Mouse (Mus musculus) heart, adult 10 weeks (tissue): Measurements from ENCODE around the gene Lig1. TPM values are rescaled to one million over a fixed set of nuclear protein-coding genes. Genes with fewer than 3 reads are reported as not detected.

Experiments used
- polyA plus RNA-seq: library from polyadenylated mRNA; stranded (reverse); fragments of 350-450 nt; fragmentation: Illumina TruSeq; extraction: RNeasy Lipid Tissue Mini Kit (QIAGEN cat#74804); gene quantifications from one replicate; pipeline ENCODE4 v1.2.3, GENCODE M21; 2014; ENCODE audit warnings: low read depth, low replicate concordance

The Lig1 gene
- polyA plus RNA-seq: 3.0 TPM

DNA sequence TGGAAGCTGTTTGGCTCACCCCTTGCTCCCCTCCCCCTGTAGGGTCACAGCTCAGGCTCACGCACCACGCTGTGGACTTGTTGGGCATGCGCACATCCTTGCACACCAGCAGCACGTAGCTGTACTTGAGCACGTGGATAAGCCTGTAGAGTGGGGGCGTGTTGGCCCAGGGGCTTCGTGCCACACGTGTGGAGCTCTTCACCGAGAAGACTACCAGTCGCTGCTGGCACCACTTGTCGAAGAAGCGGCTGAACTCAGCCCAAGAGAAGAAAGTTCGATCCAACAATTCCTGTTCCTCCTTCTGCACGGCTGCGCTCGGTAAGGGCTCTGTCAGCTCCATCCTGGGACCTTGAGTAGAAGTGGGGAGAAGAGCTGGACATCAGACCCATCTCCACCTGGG is at the start of gene Lig1:
Gene Lig1, plus strand, starts transcription at position 203 of the 400 bp plus-strand sequence.

DNA sequence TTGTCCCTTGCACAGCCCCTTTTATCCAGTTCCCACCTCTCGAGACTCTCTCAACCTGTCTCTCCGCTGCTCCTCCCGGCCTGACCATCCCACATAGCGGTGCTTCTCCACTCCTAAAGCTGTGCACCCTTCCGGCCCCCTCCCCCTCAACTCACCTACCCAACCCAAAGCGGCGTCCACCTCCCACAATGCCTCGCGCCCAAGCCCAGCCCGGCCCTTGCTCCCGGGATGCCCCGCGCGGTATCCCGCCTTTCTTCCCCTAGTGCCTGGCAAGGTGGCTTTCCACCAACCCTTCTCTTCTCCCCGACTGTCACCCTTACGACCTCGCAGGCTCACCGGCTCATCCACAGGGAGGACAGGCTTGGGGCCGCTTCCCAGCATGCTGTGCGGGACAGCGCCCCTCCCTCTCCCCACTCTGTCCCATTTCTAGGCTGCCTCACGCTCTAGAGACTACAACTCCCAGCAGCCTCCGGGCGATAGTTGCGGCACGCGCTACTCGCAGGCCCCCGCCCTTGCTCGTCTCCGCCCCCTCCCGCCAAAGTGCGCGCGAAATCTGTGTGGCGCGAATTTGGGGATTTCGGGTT is 1.3 kb downstream of the Lig1 start, which contains the start of gene Zswim9:
Gene Zswim9, minus strand, starts transcription at position 414 of the 584 bp plus-strand sequence.

DNA sequence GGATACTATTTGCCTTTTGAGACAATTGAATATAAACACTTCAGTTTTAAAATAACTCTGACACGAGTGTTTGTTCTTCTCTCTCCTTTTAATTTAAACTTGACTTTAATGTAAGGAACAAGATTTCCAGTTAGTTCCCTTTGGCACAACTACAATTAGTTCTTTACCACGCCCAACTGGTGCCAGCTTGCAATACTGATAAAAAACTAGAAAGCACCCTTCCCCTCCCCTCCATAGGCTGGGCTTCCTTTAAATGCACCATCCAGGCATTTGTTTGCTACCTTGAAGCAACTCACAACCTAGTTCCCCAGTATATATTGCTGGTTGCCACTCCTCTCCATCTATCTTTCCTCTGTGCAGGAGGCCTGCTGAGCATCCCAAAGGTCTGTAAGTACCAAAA is 47.2 kb downstream of the Lig1 start, which contains the start of gene Pla2g4c:
Gene Pla2g4c, plus strand, starts transcription at position 340 of the 400 bp plus-strand sequence.

Other genes with a start within 250 kb of the Lig1 start
- 178 TPM for gene Chmp2a, start 242.5 kb upstream of the Lig1 start, polyA plus RNA-seq
- gene Ube2m, start 239.0 kb upstream of the Lig1 start, polyA plus RNA-seq: 200 TPM
- gene Mzf1, start 222.5 kb upstream of the Lig1 start, polyA plus RNA-seq: 0.29 TPM
- not detected for gene Vmn1r85, start 182.1 kb upstream of the Lig1 start, polyA plus RNA-seq
- not detected for gene Vmn1r86, start 157.4 kb upstream of the Lig1 start, polyA plus RNA-seq
- not detected for gene Vmn1r87, start 137.1 kb upstream of the Lig1 start, polyA plus RNA-seq
- not detected for gene Vmn1r88, start 117.7 kb upstream of the Lig1 start, polyA plus RNA-seq
- gene Vmn1r89, start 64.3 kb upstream of the Lig1 start, polyA plus RNA-seq: not detected
- gene Zswim9, start 1.4 kb downstream of the Lig1 start, polyA plus RNA-seq: 11.2 TPM
- gene Pla2g4c, start 47.4 kb downstream of the Lig1 start, polyA plus RNA-seq: 0.26 TPM
- gene Cabp5, start 120.8 kb downstream of the Lig1 start, polyA plus RNA-seq: not detected
- gene Bsph1, start 173.6 kb downstream of the Lig1 start, polyA plus RNA-seq: not detected